Mouse (Mus musculus) intestine, postnatal 0 days (tissue): ENCODE measurements around the gene Gpr55. TPM values are rescaled to one million over a fixed set of nuclear protein-coding genes. Genes with fewer than 3 reads are reported as not detected.

Source experiments
- ATAC-seq: fragments of 200-750 bp; cut with Nextera tagmentation; 2 replicates; pipeline ENCODE4 v1.8.0; 2017; ENCODE audit warnings: mild to moderate bottlenecking, moderate TSS enrichment, moderate library complexity
- H3K27ac ChIP-seq: fragments of 300-500 bp; sonication (generic); 2 replicates; pipeline ENCODE4 v1.5.1; 2014; ENCODE audit warnings: mild to moderate bottlenecking, low read depth, low read length, moderate library complexity
- H3K27me3 ChIP-seq: fragments of 300-500 bp; sonication (generic); replicated peaks from 2 replicates; pipeline ENCODE4 v1.6.1; 2014; ENCODE audit warnings: low read length, mixed read lengths; ENCODE audit not compliant: control insufficient read depth, insufficient read depth
- H3K36me3 ChIP-seq: fragments of 300-500 bp; sonication (generic); 2 replicates; pipeline ENCODE4 v1.6.1; 2014; ENCODE audit warnings: mild to moderate bottlenecking, moderate library complexity; ENCODE audit not compliant: control insufficient read depth, insufficient read depth
- H3K4me1 ChIP-seq: fragments of 300-500 bp; sonication (generic); replicated peaks from 2 replicates; pipeline ENCODE4 v1.6.1; 2014; ENCODE audit warnings: antibody characterized with exemption, low read length, mixed read lengths; ENCODE audit not compliant: control insufficient read depth, insufficient read depth
- H3K4me2 ChIP-seq: fragments of 300-500 bp; sonication (generic); replicated peaks from 2 replicates; pipeline ENCODE4 v1.6.1; 2014; ENCODE audit warnings: low read depth, mild to moderate bottlenecking, moderate library complexity
- H3K4me3 ChIP-seq: fragments of 300-500 bp; sonication (generic); 2 replicates; pipeline ENCODE4 v1.5.1; 2014; ENCODE audit warnings: low read depth, low read length
- H3K9ac ChIP-seq: fragments of 300-500 bp; sonication (generic); 2 replicates; pipeline ENCODE4 v1.6.1; 2014; ENCODE audit warnings: mild to moderate bottlenecking, low read depth, low read length
- H3K9me3 ChIP-seq: fragments of 300-500 bp; sonication (generic); 2 replicates; pipeline ENCODE4 v1.6.1; 2016; ENCODE audit warnings: mixed run types; ENCODE audit not compliant: control insufficient read depth
- CTCF ChIP-seq: sonication (generic); IDR thresholded peaks from 2 replicates; pipeline ENCODE4 v1.5.1; 2016; ENCODE audit warnings: low read depth, mild to moderate bottlenecking, control low read depth, antibody characterized with exemption, moderate library complexity
- WGBS: fragments of 180-500 bp; shearing (Covaris S2); extraction: QIAGEN DNeasy Blood & Tissue Kit; methylation state at CpG from one replicate; pipeline ENCODE4 v1.1.7; 2014; 5-methylcytosine and 5-hydroxymethylcytosine counted together
- polyA plus RNA-seq: library from polyadenylated mRNA; unstranded; fragments of >200 nt; fragmentation: Nextera tagmentation; extraction: Ambion mirVana; gene quantifications from 2 replicates; pipeline ENCODE4 v1.2.1, GENCODE M21; 2015

Gene Gpr55
- polyA plus RNA-seq, 1 experiment from 2014 or later = 0.30 TPM

DNA sequence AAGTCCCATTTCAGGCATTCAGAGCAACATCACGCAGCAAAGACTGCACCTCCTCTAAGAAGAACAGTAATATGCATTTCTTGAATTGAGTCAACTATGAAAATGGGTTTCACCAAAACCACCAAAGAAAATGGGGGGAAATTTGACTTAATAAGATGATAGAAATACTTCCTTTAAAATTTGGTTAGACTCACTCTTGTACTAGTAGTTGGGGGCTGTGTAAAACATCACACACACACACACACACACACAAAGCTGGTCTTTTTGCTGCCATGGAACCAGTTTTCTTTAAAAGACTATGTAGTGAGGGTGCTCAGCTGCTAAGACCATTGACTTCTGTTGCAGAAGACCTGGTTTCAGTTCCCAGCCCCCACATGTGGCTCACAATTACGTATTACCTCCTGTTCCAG, 12.7 kb upstream of the Gpr55 start:
- Histone ChIP-seq H3K9me3 (no peaks in the 10 kb centered on the region), H3K4me1 (no peaks in the 10 kb centered on the region), H3K4me3 (no peak overlapping the region), H3K4me2 (no peak overlapping the region), H3K36me3 (no peaks in the 10 kb centered on the region), H3K27ac (no peak overlapping the region), H3K27me3 (no peaks in the 10 kb centered on the region), H3K9ac (no peak overlapping the region)
- no peak for ATAC-seq
- TF ChIP-seq CTCF = no peak
- 89% methylated on average over 2 of the region's 2 CpGs for WGBS

DNA sequence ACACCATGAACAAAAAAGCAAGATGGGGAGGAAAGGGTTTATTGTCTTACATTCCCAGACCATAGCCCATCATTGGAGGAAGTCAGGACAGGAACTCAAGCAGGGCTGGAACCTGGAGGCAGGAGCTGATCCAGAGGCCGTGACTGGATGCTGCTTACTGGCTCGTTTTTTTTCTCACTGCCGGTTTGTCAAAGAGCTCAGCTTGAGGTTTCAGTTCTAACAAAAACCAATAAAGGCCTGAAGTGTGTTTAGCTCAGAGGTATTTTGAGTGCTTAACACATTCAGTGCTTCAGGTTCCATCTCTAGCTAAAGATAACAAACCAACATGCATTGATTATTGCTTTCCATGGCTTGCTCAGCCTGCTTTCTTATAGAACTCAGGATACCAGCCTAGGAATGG, 11.5 kb upstream of the Gpr55 start:
- ATAC-seq = no peak
- no peaks in the 10 kb centered on the region for H3K36me3 ChIP-seq
- WGBS = 60% methylated on average over 3 of the region's 3 CpGs

DNA sequence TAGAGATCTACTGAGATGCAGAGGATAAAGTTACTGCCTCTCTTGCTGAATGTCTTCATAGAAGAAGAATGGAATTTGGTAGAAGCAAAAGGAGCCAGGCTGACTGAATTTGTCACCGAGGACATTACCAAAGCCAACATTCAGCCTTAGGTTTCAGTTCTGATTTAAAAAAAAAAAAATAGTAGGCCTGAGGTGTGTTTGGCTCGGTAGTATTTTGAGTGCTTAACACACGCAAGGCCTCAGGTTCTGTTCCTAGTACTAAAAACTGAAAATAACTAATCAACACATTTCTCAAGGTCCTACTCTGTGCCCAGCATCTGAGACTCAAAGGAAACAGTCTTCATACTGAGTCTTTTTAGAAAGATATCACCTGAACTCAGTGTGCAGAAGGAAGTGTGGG, 10.3 kb upstream of the Gpr55 start:
- H3K9ac ChIP-seq = no peak overlapping the region
- H3K4me2 ChIP-seq = no peak overlapping the region
- ATAC-seq = no peak
- H3K36me3 ChIP-seq = no peaks in the 10 kb centered on the region
- no peak overlapping the region for H3K27ac ChIP-seq
- no peak for TF ChIP-seq CTCF
- H3K9me3 ChIP-seq = no peaks in the 10 kb centered on the region
- no peaks in the 10 kb centered on the region for H3K4me1 ChIP-seq
- 87% methylated on average over 3 of the region's 3 CpGs for WGBS
- H3K27me3 ChIP-seq = no peaks in the 10 kb centered on the region
- H3K4me3 ChIP-seq = no peak overlapping the region

More for the DNA sequence above, 11.5 kb upstream of the Gpr55 start:
- Histone ChIP-seq H3K27me3 (no peaks in the 10 kb centered on the region), H3K4me3 (no peak overlapping the region), H3K27ac (no peak overlapping the region), H3K9me3 (no peaks in the 10 kb centered on the region), H3K4me2 (no peak overlapping the region), H3K9ac (no peak overlapping the region), H3K4me1 (no peaks in the 10 kb centered on the region)
- no peak for TF ChIP-seq CTCF

DNA sequence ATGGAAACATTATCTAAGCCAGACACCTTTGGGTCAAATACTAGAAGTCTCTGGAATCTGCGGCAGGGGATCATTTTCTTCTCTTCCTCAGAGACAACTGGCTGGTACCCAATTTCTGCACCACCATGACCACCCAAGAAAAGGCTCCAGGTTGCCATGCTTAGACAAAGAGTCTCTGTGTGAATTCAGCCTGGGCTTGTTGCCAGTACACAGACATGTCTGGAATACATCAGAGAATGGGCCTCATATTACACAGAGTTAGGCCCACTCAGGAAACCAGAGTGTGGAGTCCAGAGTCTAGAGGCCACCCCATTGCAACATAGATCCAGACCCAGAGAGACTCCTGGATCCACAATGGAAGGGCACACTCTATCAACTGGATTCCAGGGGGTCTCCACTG, 8.7 kb upstream of the Gpr55 start:
- no peak; the same call in 1 of the 2 replicates for ATAC-seq
- 78% methylated on average over 1 of the region's 1 CpGs for WGBS
- no peak overlapping the region for H3K9ac ChIP-seq

DNA sequence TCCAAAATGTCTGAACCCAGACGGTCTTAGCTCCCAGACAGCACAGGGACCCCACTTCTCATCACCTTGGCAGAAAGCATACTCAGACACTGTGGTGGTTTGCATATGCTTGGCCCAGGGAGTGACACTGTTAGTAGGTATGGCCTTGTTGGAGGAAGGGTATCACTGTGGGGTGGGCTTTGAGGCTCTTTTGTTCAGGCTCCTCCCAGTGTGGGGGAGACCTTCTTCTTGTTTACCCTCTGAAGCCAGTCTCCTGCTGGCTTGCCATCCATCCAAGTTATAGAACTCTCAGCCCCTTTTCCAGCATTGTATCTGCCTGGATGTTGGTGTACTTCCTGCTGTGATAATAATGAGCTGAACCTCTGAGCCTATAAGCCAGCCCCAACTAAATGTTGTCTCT, 8.3 kb upstream of the Gpr55 start:
- Histone ChIP-seq H3K9ac (no peak overlapping the region), H3K4me2 (no peak overlapping the region), H3K4me1 (no peaks in the 10 kb centered on the region), H3K4me3 (no peak overlapping the region), H3K36me3 (no peaks in the 10 kb centered on the region), H3K27me3 (no peaks in the 10 kb centered on the region), H3K9me3 (no peaks in the 10 kb centered on the region), H3K27ac (no peak overlapping the region)
- ATAC-seq = no peak
- no peak for TF ChIP-seq CTCF
- WGBS = 77% methylated on average over 1 of the region's 1 CpGs

More for the DNA sequence above, 8.7 kb upstream of the Gpr55 start:
- Histone ChIP-seq H3K27me3 (no peaks in the 10 kb centered on the region), H3K9me3 (no peaks in the 10 kb centered on the region), H3K27ac (no peak overlapping the region), H3K4me2 (no peak overlapping the region), H3K4me3 (no peak overlapping the region), H3K4me1 (no peaks in the 10 kb centered on the region), H3K36me3 (no peaks in the 10 kb centered on the region)
- TF ChIP-seq CTCF = no peak

DNA sequence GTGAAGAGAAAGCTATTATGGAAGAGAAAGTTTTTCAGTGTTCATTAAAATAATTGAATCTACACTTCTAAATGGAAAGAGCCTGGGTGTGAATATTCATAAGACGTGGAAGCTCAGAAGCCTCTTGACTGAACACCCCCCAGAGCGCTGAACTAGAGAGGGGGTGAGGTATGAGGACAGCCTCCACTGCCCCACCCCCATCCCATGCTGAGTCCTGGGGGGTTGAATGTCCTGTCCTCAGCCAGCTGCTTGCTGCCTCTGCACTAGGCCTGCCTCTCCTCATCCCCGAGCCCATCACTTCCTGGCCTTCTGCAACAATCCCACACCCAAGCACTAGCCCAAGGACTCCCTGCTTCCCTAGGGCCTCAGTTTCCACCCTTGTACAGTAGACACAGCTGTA, 5.0 kb upstream of the Gpr55 start:
- no peak for ATAC-seq
- Histone ChIP-seq H3K4me1 (no peaks in the 10 kb centered on the region; the same call in 1 of the 2 replicates), H3K27ac (no peak overlapping the region), H3K9ac (no peak overlapping the region), H3K36me3 (no peaks in the 10 kb centered on the region), H3K4me2 (no peak overlapping the region), H3K9me3 (no peaks in the 10 kb centered on the region), H3K27me3 (no peaks in the 10 kb centered on the region), H3K4me3 (no peak overlapping the region)
- TF ChIP-seq CTCF = no peak
- WGBS = 94% methylated on average over 3 of the region's 3 CpGs

DNA sequence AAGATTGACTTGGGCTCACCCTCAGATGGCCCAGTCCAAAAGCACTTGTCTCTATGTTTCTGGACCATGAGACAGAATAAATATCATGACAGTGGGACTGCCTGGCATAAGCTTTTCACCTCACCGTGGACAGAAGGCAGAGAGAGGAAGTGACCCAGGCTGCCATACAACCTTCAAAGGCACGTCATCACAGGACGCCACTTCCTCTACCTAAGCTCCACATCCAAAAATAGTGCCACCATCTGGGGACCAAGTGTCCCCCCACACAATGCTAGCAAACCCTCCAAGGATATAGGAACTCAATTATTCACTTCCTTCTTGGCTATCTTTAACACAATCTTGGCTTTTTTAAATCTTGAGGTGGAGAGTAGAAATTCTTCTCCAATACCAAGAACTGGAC, 1.3 kb upstream of the Gpr55 start:
- no peak for TF ChIP-seq CTCF
- ATAC-seq = no peak
- no peaks in the 10 kb centered on the region for H3K27me3 ChIP-seq
- no peaks in the 10 kb centered on the region for H3K36me3 ChIP-seq
- no peak overlapping the region for H3K4me3 ChIP-seq
- peaks cover 6% of the 10 kb centered on the region for H3K4me1 ChIP-seq
- H3K27ac ChIP-seq = no peak overlapping the region
- 72% methylated on average over 3 of the region's 3 CpGs for WGBS
- no peak overlapping the region for H3K4me2 ChIP-seq
- H3K9ac ChIP-seq = no peak overlapping the region
- no peaks in the 10 kb centered on the region for H3K9me3 ChIP-seq
